In the genomic region with DNA sequence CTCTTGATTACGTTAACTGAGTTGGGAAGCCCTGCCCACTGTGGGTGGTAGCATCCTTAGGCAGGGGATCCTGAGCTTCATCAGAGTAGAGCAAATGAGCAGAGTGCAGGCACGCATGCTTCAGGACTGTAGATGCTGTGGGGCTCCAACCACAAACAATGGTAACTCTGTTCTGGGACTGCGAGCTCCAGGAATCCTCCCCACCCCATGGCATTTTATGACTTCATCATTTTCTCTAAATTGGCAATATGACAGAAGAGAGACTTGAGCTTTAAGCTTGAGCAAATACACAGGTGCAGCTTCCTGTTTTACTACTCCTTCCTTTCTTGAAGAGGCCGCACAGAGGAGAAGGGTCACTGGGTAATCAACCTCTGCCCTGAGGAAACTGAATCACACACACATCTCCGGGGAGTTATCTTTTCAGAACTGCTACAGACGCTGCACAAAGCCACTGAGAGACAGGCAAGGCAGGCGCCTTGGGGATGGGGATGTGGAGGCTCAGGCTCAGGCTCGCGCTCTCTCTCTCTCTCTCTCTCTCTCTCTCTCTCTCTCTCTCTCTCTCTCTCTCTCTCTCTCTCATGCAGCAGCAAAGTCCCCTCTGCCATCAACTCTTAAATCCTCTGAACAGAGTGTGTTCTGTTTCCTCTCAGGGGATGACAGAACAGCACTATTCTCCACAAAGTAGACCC, we compare ENCODE assay signal across 11 mouse cellular contexts. TPM values are rescaled to one million over a fixed set of nuclear protein-coding genes. Genes with fewer than 3 reads are reported as not detected.
DNase-seq lines count a peak whose midpoint lies in the region; ATAC-seq and TF ChIP-seq lines count a peak whose summit lies in the region.
"Had no signal": no experiment of that assay in that cellular context is flagged by ENCODE, and none has a peak within 500 bp of the region (broad histone marks: within the 10 kb centered on the region; RNA-seq: fewer than 3 reads in every experiment).

No protein-coding gene starts in this region.

- TF ChIP-seq CTCF in heart, postnatal 0 days (IDR thresholded peaks at IDR 0.05; ENCODE audit: low read depth): no peak
- no peak for TF ChIP-seq CTCF in thymus, adult 2 months (IDR thresholded peaks at IDR 0.05; ENCODE audit: borderline replicate concordance, control insufficient read depth, extremely low read depth, insufficient read depth, low read length, poor library complexity)
- no peak for TF ChIP-seq CTCF in intestine, postnatal 0 days (IDR thresholded peaks at IDR 0.05; ENCODE audit: low read depth)

- peaks cover 18% of the 10 kb centered on the region; the same call in 1 of the 2 replicates for H3K4me1 ChIP-seq in heart, postnatal 0 days (ENCODE audit: control insufficient read depth, insufficient read depth)
- peaks cover 32% of the 10 kb centered on the region for H3K4me1 ChIP-seq in thymus, adult 2 months (replicated peaks; ENCODE audit: control insufficient read depth, insufficient read depth, low read length)
- peaks cover 20% of the 10 kb centered on the region for H3K4me1 ChIP-seq in intestine, postnatal 0 days (replicated peaks; ENCODE audit: control insufficient read depth, insufficient read depth, low read length)
- peaks cover 10% of the 10 kb centered on the region; the same call in 1 of the 2 replicates for H3K4me1 ChIP-seq in forebrain, embryonic 15.5 days

- ATAC-seq in heart, postnatal 0 days (ENCODE audit: insufficient read depth, low read depth): no peak
- ATAC-seq in intestine, postnatal 0 days: peak; percentile 89
- no peak for ATAC-seq in forebrain, embryonic 15.5 days (replicated peaks)
- ATAC-seq: forebrain, embryonic 14.5 days had no signal

- no peak overlapping the region for H3K9ac ChIP-seq in heart, postnatal 0 days (replicated peaks; ENCODE audit: low read depth, low read length)
- no peak overlapping the region for H3K9ac ChIP-seq in intestine, postnatal 0 days (ENCODE audit: low read depth, low read length)
- H3K9ac ChIP-seq in forebrain, embryonic 15.5 days (replicated peaks): no peak overlapping the region

- no peak for DNase-seq in heart, postnatal 0 days (ENCODE audit: low spot score)
- DNase-seq in heart, adult 8-10 months (ENCODE audit: low spot score): no peak
- peak; percentile 23 for DNase-seq in thymus, adult 2 months
- DNase-seq in thymus, adult 18-20 months: no peak
- DNase-seq in layer of hippocampus, postnatal 36 days: no peak
- DNase-seq in kidney, postnatal 36 days: no peak
- DNase-seq: kidney, postnatal 14 days had no signal

- H3K27me3 ChIP-seq in heart, postnatal 0 days (ENCODE audit: control insufficient read depth, insufficient read depth, low read length): no peaks in the 10 kb centered on the region
- H3K27me3 ChIP-seq in thymus, adult 2 months (ENCODE audit: control insufficient read depth, insufficient read depth, low read length): no peaks in the 10 kb centered on the region
- no peaks in the 10 kb centered on the region for H3K27me3 ChIP-seq in intestine, postnatal 0 days (replicated peaks; ENCODE audit: control insufficient read depth, insufficient read depth, low read length)
- H3K27me3 ChIP-seq in forebrain, embryonic 15.5 days: no peaks in the 10 kb centered on the region

- no peaks in the 10 kb centered on the region for H3K36me3 ChIP-seq in heart, postnatal 0 days (replicated peaks; ENCODE audit: control insufficient read depth, insufficient read depth, low read length)
- H3K36me3 ChIP-seq in thymus, adult 2 months (ENCODE audit: control insufficient read depth, insufficient read depth, low read length): no peaks in the 10 kb centered on the region; the same call in 1 of the 2 replicates
- no peaks in the 10 kb centered on the region for H3K36me3 ChIP-seq in intestine, postnatal 0 days (ENCODE audit: control insufficient read depth, insufficient read depth)
- no peaks in the 10 kb centered on the region for H3K36me3 ChIP-seq in forebrain, embryonic 15.5 days
- H3K36me3 ChIP-seq: midbrain, embryonic 10.5 days had no signal

- H3K27ac ChIP-seq in heart, postnatal 0 days (ENCODE audit: low read depth): 0 out of 2 replicates have a peak overlapping the region, but pooled peaks have one; percentile 16
- peak overlapping the region; percentile 30; the same call in 1 of the 2 replicates for H3K27ac ChIP-seq in thymus, adult 2 months (ENCODE audit: control insufficient read depth, insufficient read depth, low read length)
- H3K27ac ChIP-seq in intestine, postnatal 0 days (ENCODE audit: low read depth, low read length): no peak overlapping the region
- H3K27ac ChIP-seq in forebrain, embryonic 15.5 days (replicated peaks): no peak overlapping the region
- H3K27ac ChIP-seq: midbrain, embryonic 10.5 days had no signal

- 48% methylated on average over 9 of the region's 9 CpGs for WGBS in heart, postnatal 0 days
- 11% methylated on average over 9 of the region's 9 CpGs for WGBS in thymus, adult 2 months
- 21% methylated on average over 9 of the region's 9 CpGs for WGBS in intestine, postnatal 0 days
- 55% methylated on average over 9 of the region's 9 CpGs for WGBS in forebrain, embryonic 15.5 days

- no peak for TF ChIP-seq EP300 in heart, postnatal 0 days (IDR thresholded peaks at IDR 0.05; ENCODE audit: low read depth)

- H3K4me2 ChIP-seq in heart, postnatal 0 days (ENCODE audit: low read depth, low read length): no peak overlapping the region
- 0 out of 2 replicates have a peak overlapping the region, but pooled peaks have one; percentile 17 for H3K4me2 ChIP-seq in intestine, postnatal 0 days (replicated peaks; ENCODE audit: low read depth)
- no peak overlapping the region for H3K4me2 ChIP-seq in forebrain, embryonic 15.5 days (replicated peaks)

- H3K4me3 ChIP-seq in heart, postnatal 0 days (ENCODE audit: low read depth, low read length): no peak overlapping the region
- no peak overlapping the region for H3K4me3 ChIP-seq in thymus, adult 2 months (ENCODE audit: control insufficient read depth, insufficient read depth, low read length)
- no peak overlapping the region for H3K4me3 ChIP-seq in intestine, postnatal 0 days (ENCODE audit: low read depth, low read length)
- H3K4me3 ChIP-seq in forebrain, embryonic 15.5 days: no peak overlapping the region
- H3K4me3 ChIP-seq: midbrain, embryonic 10.5 days had no signal

- no peak for TF ChIP-seq POLR2A in thymus, adult 2 months (IDR thresholded peaks at IDR 0.05; ENCODE audit: control insufficient read depth, extremely low read depth, insufficient read depth, low read length, poor library complexity)

- no peaks in the 10 kb centered on the region for H3K9me3 ChIP-seq in heart, postnatal 0 days (replicated peaks; ENCODE audit: control insufficient read depth, low read length)
- no peaks in the 10 kb centered on the region for H3K9me3 ChIP-seq in intestine, postnatal 0 days (ENCODE audit: control insufficient read depth)
- no peaks in the 10 kb centered on the region for H3K9me3 ChIP-seq in forebrain, embryonic 15.5 days
- H3K9me3 ChIP-seq: midbrain, embryonic 10.5 days had no signal

RNA-seq across cellular contexts. Expression of a gene that starts 55.5 kb away (rescaled TPM):
- 21.0 and 35.6 TPM in 2 replicates for total RNA-seq in heart, postnatal 0 days (2014; rRNA removed; ENCODE audit: low replicate concordance)
- 7.8 and 9.3 TPM in 2 replicates for polyA plus RNA-seq in heart, postnatal 0 days (2015; fragmentation: Nextera tagmentation; extraction: Ambion mirVana)
- 10 to 100 TPM; 11.0 to 14.6 (median 11.7) TPM for total RNA-seq in heart, adult 8-10 months (2022)
- polyA plus RNA-seq in thymus, adult 2 months (2012; rRNA removed): 18.4 and 18.5 TPM in 2 replicates
- 13.3 and 13.4 TPM in 2 replicates for polyA plus RNA-seq in intestine, postnatal 0 days (2015; fragmentation: Nextera tagmentation; extraction: Ambion mirVana)
- 56.3 and 56.6 TPM in 2 replicates for polyA plus RNA-seq in forebrain, embryonic 15.5 days (2015; fragmentation: Nextera tagmentation; extraction: Ambion mirVana)
- 10 to 100 TPM; 72.0 to 84.3 TPM for total RNA-seq in layer of hippocampus, postnatal 36 days (2021)

Comparison
In these comparisons a context has a peak if more than half of its experiments do, and no peak if none do; other contexts are left out.
1. H3K27ac ChIP-seq: peak in heart, postnatal 0 days (single experiment) and thymus, adult 2 months (single experiment); none in intestine, postnatal 0 days (single experiment) and forebrain, embryonic 15.5 days (single experiment).